Mouse (Mus musculus) urinary bladder, adult 18-20 months (tissue): Measurements from ENCODE around the gene Prkcg.
A peak's percentile ranks its signal among the peaks of the same experiment; 100 is the strongest.

ENCODE experiments used
- DNase-seq, 2 experiments: peaks; one replicate each; pipeline ENCODE4 v3.0.0; 2022; ENCODE audit warnings: low spot score in 2 of 2, mixed read lengths in 2 of 2

The Prkcg gene

GRCm38 (mm10) chr7:3365547-3366279 lies 76.7 kb downstream of the Prkcg start:
- DNase-seq, result no peak

DNA sequence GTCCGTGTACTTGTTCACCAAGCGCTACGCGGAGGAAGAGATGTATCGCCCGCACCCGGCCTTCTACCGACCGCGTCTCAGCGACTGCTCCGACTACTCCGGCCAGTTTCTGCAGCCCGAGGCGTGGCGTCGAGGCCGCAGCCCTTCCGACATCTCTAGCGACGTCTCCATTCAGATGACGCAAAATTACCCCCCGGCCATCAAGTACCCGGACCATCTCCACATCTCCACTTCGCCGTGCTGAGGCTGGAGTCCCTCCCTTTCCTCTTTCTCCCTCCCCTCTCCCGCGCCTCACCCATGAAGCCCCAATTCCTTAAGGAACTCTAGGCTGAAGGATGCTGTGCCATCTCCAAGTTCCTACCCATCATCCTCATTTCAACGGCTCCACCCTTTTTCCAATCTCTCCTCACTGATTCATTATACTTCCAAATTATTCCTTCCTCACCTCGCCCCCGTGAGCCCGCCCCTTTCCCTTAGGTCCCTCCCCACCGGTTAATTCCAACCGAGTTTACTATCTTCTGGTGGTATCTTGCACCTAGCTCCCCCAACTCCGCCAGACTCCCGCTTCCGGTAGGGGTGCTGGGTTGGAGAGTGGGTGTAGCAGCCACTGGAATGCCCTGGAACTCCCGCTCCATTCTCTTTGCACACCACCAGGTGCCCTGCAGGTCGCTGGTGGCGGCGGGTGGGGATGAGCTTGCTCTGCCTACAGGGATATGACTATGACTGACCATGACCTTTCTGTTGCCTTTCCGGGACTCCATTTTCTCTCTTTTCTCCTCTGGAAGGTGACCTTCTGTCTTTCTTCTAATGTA lies 77.9 kb downstream of the Prkcg start:
- no peak for DNase-seq

GRCm38 (mm10) chr7:3367569-3367968 lies 78.6 kb downstream of the Prkcg start:
- no peak for DNase-seq

GRCm38 (mm10) chr7:3368311-3368710 lies 79.3 kb downstream of the Prkcg start:
- DNase-seq, result no peak

DNA sequence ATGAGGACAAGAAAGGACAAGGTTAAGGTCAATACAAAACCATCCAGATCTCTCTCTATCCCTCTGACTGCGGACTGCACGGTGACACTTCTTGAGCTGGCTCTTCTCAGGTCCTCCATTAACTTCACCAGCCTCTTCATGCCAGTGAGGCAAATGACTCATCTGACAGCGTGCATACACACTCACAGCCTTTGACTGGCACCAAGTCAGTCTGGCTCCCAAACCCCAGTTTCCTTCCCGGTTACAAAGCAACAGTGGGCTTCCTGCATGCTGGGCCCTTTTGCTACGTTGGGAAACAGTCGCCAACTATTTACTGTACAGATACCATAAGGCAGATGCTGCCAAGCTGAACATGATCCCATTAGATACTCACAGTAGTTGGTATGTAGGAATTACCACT lies 80.2 kb downstream of the Prkcg start:
- no peak for DNase-seq

DNA sequence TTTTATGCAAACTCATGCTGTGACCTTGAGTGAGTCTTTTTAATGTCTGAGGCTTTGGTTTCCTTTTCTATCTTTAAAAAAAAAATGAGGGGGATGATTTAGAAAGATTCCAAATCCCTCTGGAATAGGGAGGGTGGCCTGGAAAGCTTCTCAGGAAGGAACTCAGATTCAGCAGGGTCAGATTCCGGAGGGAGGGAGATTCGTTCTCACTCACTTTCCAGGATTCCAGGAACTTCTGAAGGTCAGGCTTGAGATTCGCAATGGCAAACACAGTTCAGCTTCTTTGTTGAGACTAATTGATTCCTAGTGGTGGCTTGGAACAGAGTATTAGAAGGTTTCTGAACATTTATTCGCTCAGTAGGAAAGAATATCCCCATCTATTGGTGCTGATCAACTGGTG lies 81.4 kb downstream of the Prkcg start:
- DNase-seq, result no peak

GRCm38 (mm10) chr7:3372376-3372775 lies 83.4 kb downstream of the Prkcg start:
- no peak for DNase-seq

DNA sequence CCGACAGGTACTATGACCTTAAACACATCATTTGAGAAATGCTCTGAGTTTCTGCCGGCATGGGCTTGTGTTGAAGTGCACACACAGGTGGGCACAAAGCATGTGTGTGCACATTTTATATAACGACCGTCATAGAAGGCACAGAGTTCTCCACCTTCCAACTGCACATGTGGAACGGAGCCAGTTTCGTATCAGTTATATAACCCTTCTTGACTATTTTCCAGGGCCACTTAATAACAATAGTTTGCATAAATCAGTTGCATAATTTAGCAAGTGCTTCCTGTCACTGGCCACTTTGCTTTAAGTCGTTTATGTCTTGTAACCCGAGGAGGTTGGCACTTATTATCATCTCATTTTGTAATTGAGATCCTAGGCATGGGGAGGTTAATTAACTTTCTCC lies 84.8 kb downstream of the Prkcg start:
- no peak for DNase-seq

DNA sequence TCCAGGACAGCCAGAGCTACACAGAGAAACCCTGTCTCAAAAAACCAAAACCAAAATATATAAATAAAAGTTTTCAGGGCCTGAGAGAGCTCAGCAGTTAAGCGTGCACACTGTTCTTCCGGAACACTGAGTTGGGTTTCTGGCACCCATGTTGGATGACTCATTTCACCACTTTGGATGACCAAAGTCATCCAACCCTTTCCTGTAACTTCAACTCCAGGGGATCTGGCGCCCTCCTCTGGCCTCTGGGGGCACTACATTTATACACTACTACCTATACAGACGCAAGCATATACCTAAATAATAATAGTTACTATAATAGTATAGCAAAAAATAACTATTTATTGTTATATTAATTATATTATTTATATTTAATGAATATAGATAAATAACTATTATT lies 87.9 kb downstream of the Prkcg start:
- DNase-seq, result peak; percentile 11 to 14
